Mouse (Mus musculus) mouse embryonic stem cell (cell line): Measurements from ENCODE around the gene Apobr.

ENCODE experiments used
- in situ Hi-C, 2 experiments: fragments of 300-500 bp; cut with MboI; formaldehyde crosslinking; loops; 1 replicate in 1 of 2; 3 replicates in 1 of 2; pipeline ENCODE4 v1.14.3; 2019 to 2020; ENCODE audit warnings: low sequenced_read_pairs in 2 of 2, low pct_unique_long_range_greater_than_20kb in 1 of 2, mixed read lengths in 1 of 2; ENCODE audit not compliant: unreplicated experiment in 1 of 2

Gene Apobr

GRCm38 (mm10) chr7:126629915-126630314, 45.2 kb downstream of the Apobr start:
- in situ Hi-C loops, result loop anchor here (5.0 kb wide), 2 partner anchors 43 to 48 kb away; partner anchors contain the start of genes Apobr (in 1 of the 2) and Cln3 (in 1 of the 2)

- in situ Hi-C loops, result loop anchor here (5.0 kb wide), 2 partner anchors 44 to 49 kb away; partner anchors contain the start of genes Apobr (in 1 of the 2) and Cln3 (in 1 of the 2)
Measured at GRCm38 (mm10) chr7:126630824-126631518, 46.2 kb downstream of the Apobr start, which contains the start of gene Nupr1. Gene Nupr1, minus strand, starts transcription at chr7:126630861.

- in situ Hi-C loops, result loop anchor here (5.0 kb wide), 2 partner anchors 45 to 50 kb away; partner anchors contain the start of genes Apobr (in 1 of the 2) and Cln3 (in 1 of the 2)
Measured at GRCm38 (mm10) chr7:126632478-126632877, 47.7 kb downstream of the Apobr start.

DNA sequence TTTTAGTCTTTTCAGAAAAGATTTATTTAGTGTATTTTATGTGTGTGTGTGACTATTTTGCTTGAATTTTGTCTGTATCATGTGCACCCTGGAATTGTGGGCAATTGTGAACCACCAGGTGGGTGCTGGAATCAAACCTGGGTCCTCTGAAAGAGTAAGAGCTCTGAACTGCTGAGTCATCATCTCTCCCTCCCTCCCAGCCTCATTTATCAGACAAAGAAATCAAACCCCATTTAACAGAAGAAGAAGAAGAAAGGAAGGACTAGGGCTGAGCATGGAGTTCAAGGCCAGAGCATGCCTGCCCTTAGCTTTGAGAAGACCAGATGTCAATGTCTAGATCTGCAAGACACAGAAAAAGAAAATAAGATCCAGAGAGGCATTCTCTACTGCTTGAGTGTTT, 50.6 kb downstream of the Apobr start:
- in situ Hi-C loops, result no loop called here

DNA sequence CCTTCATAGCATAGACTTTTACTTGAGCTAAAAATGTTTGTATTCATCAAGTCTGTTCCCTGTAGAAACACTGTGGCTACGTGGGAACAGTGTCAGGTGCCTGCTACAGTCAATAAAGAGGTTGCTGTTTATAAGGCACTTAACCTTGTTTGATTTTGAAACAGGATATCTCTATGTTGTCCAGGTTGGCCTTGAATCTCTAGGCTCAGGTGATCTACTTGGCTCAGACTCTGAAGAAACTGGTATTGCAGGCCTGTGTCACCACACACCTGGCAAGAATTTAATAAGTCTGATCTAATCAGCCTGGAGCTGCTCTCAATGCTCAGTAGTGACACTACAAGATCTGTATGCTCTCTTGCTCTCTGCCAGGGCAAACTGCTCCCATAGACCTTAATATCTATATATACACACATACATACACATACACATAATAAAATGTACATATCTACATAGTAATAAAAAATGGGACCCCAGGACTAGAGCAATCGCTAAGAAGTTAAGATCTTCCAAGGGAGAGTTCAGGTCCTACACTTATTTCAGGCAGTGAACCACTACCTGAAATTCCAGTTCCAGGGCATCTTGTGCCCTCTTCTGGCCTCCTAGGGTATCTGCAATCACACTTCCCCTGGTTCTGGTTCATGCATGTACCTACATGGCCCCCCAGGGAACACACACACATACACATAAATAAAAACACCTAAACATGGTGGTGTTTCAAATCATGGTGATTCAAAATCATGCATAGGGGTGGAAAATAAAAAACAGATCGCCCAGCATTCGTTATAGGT, 52.2 kb downstream of the Apobr start:
- in situ Hi-C loops, result no loop called here
